Mouse (Mus musculus) fat pad, adult 2 months (tissue): ENCODE measurements around the gene Ttc22.

Source experiments
- DNase-seq: peaks from one replicate; pipeline ENCODE4 v3.0.0-alpha.2; 2011; ENCODE audit warnings: low read depth, low spot score; ENCODE audit errors: extremely low read depth

The Ttc22 gene

DNA sequence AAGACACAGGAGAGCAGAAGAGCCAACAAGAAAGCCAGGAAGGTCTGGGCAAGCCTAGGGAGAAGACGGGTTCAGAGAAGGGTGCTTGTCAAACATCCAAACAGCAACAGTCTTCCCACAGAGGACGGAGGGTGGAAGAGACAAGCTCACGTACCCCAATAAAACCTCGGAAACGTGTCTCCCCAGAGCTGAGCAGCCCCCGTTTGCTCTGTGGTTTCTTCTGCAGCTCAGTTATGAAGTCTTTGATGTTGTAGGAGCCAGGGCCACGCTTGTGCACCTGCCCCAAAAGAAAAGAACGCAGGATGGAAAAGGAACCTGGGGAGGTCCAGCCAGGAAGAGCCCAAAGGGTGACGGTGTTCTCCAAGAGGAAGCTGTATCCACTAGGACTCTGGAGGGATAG is 7.4 kb upstream of the Ttc22 start:
- DNase-seq = no peak

DNA sequence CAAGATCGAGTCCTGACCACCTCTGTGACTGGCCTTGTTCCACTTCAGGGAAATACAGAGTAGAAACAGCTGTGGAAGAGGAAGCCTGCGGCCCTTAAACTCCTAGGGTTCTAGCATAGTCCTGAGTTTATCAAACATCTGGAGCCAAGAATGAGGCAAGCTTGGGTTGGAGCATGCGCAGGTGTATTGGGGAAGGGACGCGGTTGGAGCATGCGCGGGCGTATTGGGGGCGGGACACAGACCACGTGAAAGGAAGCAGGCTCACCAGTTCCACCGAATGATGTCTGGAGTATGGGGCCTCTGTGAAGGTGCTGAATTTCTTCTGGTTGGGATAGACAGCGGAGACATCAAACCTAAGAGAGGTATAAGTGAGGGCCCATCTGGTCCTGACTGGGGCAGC is 6.6 kb upstream of the Ttc22 start:
- no peak for DNase-seq

- DNase-seq = no peak
Observed at GRCm38 (mm10) chr4:106617056-106617455, 5.2 kb upstream of the Ttc22 start, which contains the start of gene Lexm. Gene Lexm, minus strand, starts transcription at chr4:106617241.

- no peak for DNase-seq
Observed at GRCm38 (mm10) chr4:106618898-106619297, 3.3 kb upstream of the Ttc22 start.

GRCm38 (mm10) chr4:106621428-106621827 is 804 bp upstream of the Ttc22 start:
- DNase-seq = no peak

DNA sequence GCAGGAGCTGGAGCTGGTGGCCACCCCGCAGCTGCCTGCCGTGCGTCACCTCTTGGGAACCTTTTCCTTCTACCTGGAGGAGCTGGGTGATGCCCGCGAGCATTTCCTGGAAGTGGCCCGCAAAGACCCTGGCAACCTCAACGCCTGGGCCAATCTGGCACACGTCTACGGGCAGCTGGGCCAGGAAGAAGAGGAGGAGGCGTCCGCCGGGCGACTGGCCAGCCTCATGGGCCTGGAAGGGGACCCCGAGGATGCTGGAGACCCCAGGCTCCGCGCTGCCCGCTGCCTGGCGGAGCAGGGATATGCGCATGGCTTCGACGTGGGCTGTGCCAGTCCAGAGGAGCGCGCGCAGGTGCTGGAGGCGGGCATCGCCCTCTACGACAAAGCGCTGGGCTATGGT is 480 bp downstream of the Ttc22 start:
- no peak for DNase-seq

- no peak for DNase-seq
Observed at GRCm38 (mm10) chr4:106624271-106624670, 2.0 kb downstream of the Ttc22 start.

- DNase-seq = no peak
Observed at GRCm38 (mm10) chr4:106627809-106628208, 5.6 kb downstream of the Ttc22 start.

DNA sequence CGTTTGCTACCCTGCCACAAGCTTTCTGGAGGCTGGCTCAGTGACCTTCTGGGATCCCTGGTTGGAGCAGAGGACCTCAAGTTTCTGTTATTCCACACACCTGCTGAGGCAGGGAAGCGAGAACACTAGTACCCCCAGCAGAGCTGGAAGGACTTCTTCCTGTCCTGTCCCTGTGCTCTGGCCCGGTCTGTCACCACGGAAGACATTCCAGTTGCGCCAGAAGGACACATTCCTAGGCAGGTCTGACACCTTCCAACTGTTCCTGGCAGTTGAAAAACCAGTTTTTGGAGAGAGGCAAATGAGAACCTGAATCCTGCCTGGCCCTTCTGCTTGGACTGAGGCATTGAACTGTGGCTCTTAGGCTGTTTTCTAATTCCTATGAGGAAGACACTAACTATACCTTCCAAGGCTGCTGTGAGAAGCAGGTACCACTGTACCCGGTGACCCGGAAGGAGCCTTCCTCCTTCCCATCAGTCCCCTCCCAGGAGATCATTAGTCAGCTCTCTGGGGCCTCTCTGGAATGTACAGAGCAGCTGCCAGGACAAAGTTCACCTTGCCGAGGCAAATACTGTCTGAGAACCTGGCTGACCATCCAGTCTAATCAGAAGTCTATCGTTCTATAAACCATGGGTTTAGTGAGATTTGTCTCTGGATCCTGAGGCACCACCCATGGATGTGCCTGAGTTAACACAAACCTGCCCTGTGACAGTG is 6.6 kb downstream of the Ttc22 start:
- no peak for DNase-seq

DNA sequence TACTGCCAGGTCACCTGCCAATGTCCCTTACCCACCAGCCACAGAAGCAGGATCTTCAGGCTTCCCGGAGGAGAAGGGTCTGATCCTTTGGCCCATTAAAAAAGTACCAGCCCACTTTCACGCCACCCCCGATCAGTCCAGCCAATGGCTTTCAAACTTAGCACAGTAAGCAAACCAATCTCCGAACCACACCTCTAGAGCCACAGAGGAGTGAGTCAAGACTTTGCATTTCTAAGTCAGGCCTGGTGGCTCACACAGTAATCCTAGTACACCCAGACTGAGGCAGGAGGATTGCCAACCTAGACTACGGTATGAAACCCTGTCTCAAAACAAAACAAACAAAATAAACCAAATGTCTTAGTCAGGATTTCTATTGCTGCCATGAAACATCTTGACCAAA is 7.1 kb downstream of the Ttc22 start:
- DNase-seq = no peak

DNA sequence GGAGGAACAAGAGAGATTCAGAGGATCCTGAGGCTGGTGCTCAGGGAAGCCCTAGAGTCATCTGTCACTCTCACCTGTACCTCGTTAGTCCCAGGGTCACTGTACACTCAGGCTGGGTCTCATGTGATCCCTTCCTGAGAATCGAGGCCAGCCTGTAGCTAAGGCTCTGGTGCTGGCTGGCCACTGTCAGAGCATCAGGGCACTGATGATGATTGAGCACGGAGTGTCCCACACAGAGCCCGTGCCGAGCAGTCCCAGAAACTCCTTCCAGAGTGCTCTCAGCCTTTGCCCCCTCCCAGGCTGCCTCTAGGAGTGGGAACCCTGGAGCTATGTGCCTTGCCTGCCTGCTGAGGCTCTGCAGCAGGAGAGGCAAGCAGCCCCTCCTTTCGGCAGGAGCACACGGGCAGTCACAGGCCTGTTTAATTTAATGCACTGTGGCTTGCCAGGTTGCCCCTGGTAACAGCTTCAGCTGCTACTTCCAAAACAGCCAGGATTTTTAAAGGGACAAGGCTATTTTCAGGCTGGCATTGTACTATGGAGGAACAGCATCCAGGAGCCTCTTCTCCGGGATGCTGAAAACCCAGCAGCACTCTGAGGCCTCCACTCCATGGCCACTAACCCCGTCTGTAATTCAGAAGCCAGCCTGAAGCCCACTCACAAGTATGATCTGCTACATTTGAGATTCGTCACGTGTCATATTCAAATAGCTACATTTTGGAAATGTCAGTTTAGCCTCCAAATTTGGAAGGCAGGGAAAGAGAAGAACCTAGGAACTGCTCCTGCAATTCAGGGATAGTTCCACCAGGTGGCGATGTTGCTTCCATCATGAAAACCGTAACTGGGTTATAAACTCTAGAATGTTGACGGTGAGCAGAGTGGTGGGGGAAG is 8.3 kb downstream of the Ttc22 start:
- no peak for DNase-seq

- DNase-seq = no peak
Observed at GRCm38 (mm10) chr4:106632313-106632712, 10.1 kb downstream of the Ttc22 start.

DNA sequence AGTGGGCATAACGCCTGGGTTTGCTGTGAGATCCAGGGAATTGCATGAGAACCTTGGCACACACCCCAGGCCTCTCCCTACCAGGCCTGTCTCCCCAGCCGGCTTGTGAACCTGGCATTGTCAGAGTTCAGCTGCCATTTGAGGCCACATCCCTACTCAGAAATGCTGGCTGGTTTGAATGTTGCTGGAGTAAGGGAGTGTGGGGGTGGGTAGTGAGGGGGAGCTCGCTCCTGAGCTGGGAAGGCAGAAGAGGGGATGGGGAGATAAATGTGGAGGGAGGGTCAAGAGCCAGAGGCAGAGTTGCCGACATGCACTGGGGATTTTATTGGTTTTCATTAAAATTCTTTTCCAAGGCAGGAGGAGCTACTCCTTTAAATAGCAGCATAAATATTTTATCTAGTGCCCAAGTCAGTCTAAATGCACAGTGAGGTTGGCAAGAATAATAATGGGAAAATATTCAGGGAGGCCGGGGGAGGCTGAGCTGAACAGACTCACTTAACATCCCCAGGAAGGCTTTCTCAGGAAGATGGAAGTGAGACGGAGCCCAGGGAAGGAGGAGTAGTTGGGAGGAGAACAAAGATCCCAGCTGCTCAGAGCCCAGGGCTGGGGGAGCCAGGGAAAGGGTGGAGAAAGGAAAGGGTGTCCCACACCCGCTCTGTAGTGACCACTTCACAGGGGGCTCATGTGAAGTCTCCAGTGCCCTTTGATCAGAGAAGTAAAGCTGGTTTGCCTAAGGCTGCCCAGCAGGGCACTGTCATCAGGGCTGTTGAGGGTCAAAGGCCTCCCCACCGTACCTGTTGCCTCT is 11.3 kb downstream of the Ttc22 start:
- no peak for DNase-seq

GRCm38 (mm10) chr4:106634086-106634479 is 11.9 kb downstream of the Ttc22 start:
- DNase-seq = no peak

- no peak for DNase-seq
Observed at GRCm38 (mm10) chr4:106643483-106644217, 21.4 kb downstream of the Ttc22 start.

GRCm38 (mm10) chr4:106644218-106644610 is 22.0 kb downstream of the Ttc22 start:
- no peak for DNase-seq

- no peak for DNase-seq
Observed at GRCm38 (mm10) chr4:106645797-106646196, 23.6 kb downstream of the Ttc22 start.

- DNase-seq = no peak
Observed at GRCm38 (mm10) chr4:106647137-106647536, 24.9 kb downstream of the Ttc22 start.

GRCm38 (mm10) chr4:106650833-106651527 is 28.7 kb downstream of the Ttc22 start, which contains the start of gene Pars2:
Gene Pars2, plus strand, starts transcription at chr4:106651069.
- peak; percentile 66 for DNase-seq

GRCm38 (mm10) chr4:106652546-106652945 is 30.3 kb downstream of the Ttc22 start:
- DNase-seq = no peak
